Mouse (Mus musculus) CH12.LX (cell line): ENCODE data around the gene Il17f. TPM values are rescaled to one million over a fixed set of nuclear protein-coding genes. Genes with fewer than 3 reads are reported as not detected.
"Not testable (repeated sequence)": the region's sequence is repeated elsewhere in the genome, so short reads cannot be mapped to it uniquely, and the experiment has no call there.

Experiments used
- DNase-seq: peaks from one replicate; pipeline ENCODE4 v3.0.0-alpha.2; 2013; ENCODE audit errors: extremely low read depth
- H3K27ac ChIP-seq: 2 replicates; pipeline ENCODE4 v1.5.1; 2012; ENCODE audit warnings: low read depth, mild to moderate bottlenecking, control low read depth, moderate library complexity; ENCODE audit not compliant: insufficient read depth
- H3K27me3 ChIP-seq: replicated peaks from 2 replicates; pipeline ENCODE3; 2012; ENCODE audit warnings: inconsistent platforms
- H3K36me3 ChIP-seq, 2 experiments: replicated peaks in 1 of 2; 2 replicates each; pipeline versions ENCODE3 to v1.6.1; 2012; ENCODE audit warnings: inconsistent platforms in 1 of 2, low read length in 1 of 2, mild to moderate bottlenecking in 1 of 2, mixed read lengths in 1 of 2, moderate library complexity in 1 of 2; ENCODE audit not compliant: control insufficient read depth in 1 of 2, insufficient read depth in 1 of 2
- H3K4me1 ChIP-seq, 2 experiments: 2 replicates each; pipeline ENCODE4 v1.6.1; 2012; ENCODE audit warnings: inconsistent platforms in 1 of 2, moderate library complexity in 1 of 2; ENCODE audit not compliant: insufficient read depth in 2 of 2, control insufficient read depth in 1 of 2
- H3K4me2 ChIP-seq: 2 replicates; pipeline ENCODE4 v1.6.1; 2012; ENCODE audit warnings: low read depth, mild to moderate bottlenecking, control low read depth; ENCODE audit not compliant: poor library complexity, insufficient read depth, severe bottlenecking
- H3K4me3 ChIP-seq, 3 experiments: fragments of 150-350 bp in 1 of 3; sonication (generic) in 1 of 3; replicated peaks in 1 of 3; 2 replicates each; pipeline versions ENCODE3 to v1.5.1; 2011 to 2012; ENCODE audit warnings: low read depth in 2 of 3, low read length in 2 of 3, mild to moderate bottlenecking in 2 of 3, moderate library complexity in 2 of 3, control low read depth in 1 of 3, improper control_type of control experiment in 1 of 3, inconsistent platforms in 1 of 3, mixed read lengths in 1 of 3; ENCODE audit not compliant: poor library complexity in 1 of 3
- H3K79me2 ChIP-seq: replicated peaks from 2 replicates; pipeline ENCODE4 v1.6.1; 2012; ENCODE audit warnings: mild to moderate bottlenecking, moderate library complexity; ENCODE audit not compliant: control insufficient read depth, poor library complexity, insufficient read depth, severe bottlenecking; ENCODE audit errors: extremely low read depth
- H3K9ac ChIP-seq: 2 replicates; pipeline ENCODE4 v1.6.1; 2012; ENCODE audit warnings: low read depth, mild to moderate bottlenecking, control low read depth, moderate library complexity; ENCODE audit not compliant: insufficient read depth
- H3K9me3 ChIP-seq: replicated peaks from 2 replicates; pipeline ENCODE3; 2012; ENCODE audit warnings: low read length, inconsistent platforms, mixed read lengths
- BHLHE40 ChIP-seq: IDR thresholded peaks from 2 replicates; pipeline ENCODE4 v1.6.1; 2011; ENCODE audit warnings: mild to moderate bottlenecking, low read depth, low read length, improper control_type of control experiment
- CHD1 ChIP-seq: IDR thresholded peaks from 2 replicates; pipeline ENCODE4 v1.6.1; 2012; ENCODE audit warnings: low read depth, low read length, improper control_type of control experiment, inconsistent platforms
- CHD2 ChIP-seq: IDR thresholded peaks from 2 replicates; pipeline ENCODE4 v1.6.1; 2011; ENCODE audit warnings: low read length, improper control_type of control experiment
- CTCF ChIP-seq, 2 experiments: IDR thresholded peaks in 1 of 2; conservative IDR thresholded peaks in 1 of 2; 2 replicates each; pipeline ENCODE4 v1.5.1; 2011 to 2012; ENCODE audit warnings: low read depth in 2 of 2, low read length in 2 of 2, improper control_type of control experiment in 1 of 2, inconsistent platforms in 1 of 2, mild to moderate bottlenecking in 1 of 2, moderate library complexity in 1 of 2
- EP300 ChIP-seq: IDR thresholded peaks from 2 replicates; pipeline ENCODE4 v1.6.1; 2011; ENCODE audit warnings: low read length, improper control_type of control experiment
- HCFC1 ChIP-seq: IDR thresholded peaks from 2 replicates; pipeline ENCODE4 v1.6.1; 2012; ENCODE audit warnings: low read depth, mild to moderate bottlenecking, inconsistent platforms, low read length, improper control_type of control experiment
- KAT2A ChIP-seq: IDR thresholded peaks from 2 replicates; pipeline ENCODE4 v1.6.1; 2012; ENCODE audit warnings: low read length, improper control_type of control experiment, inconsistent platforms; ENCODE audit not compliant: insufficient replicate concordance
- MAZ ChIP-seq: IDR thresholded peaks from 2 replicates; pipeline ENCODE4 v1.6.1; 2012; ENCODE audit warnings: low read depth, mild to moderate bottlenecking, inconsistent platforms, low read length, improper control_type of control experiment, moderate library complexity
- MEF2A ChIP-seq: IDR thresholded peaks from 2 replicates; pipeline ENCODE4 v1.6.1; 2014; ENCODE audit warnings: low read depth, mild to moderate bottlenecking, inconsistent platforms, low read length, improper control_type of control experiment, borderline replicate concordance
- MYC ChIP-seq: IDR thresholded peaks from 2 replicates; pipeline ENCODE4 v1.6.1; 2011; ENCODE audit warnings: low read depth, mild to moderate bottlenecking, improper control_type of control experiment, low read length
- NRF1 ChIP-seq: IDR thresholded peaks from 2 replicates; pipeline ENCODE4 v1.6.1; 2014; ENCODE audit warnings: low read depth, mild to moderate bottlenecking, inconsistent platforms, low read length, improper control_type of control experiment, moderate library complexity
- RCOR1 ChIP-seq: conservative IDR thresholded peaks from 2 replicates; pipeline ENCODE4 v1.6.1; 2012; ENCODE audit warnings: low read depth, mild to moderate bottlenecking, inconsistent platforms, low read length, improper control_type of control experiment
- SIN3A ChIP-seq: IDR thresholded peaks from 2 replicates; pipeline ENCODE4 v1.6.1; 2012; ENCODE audit warnings: low read length, improper control_type of control experiment, inconsistent platforms
- SMC3 ChIP-seq: IDR thresholded peaks from 2 replicates; pipeline ENCODE4 v1.6.1; 2011; ENCODE audit warnings: low read depth, low read length, improper control_type of control experiment
- TCF12 ChIP-seq: IDR thresholded peaks from 2 replicates; pipeline ENCODE4 v1.6.1; 2014; ENCODE audit warnings: low read depth, mild to moderate bottlenecking, inconsistent platforms, low read length, improper control_type of control experiment
- USF2 ChIP-seq: conservative IDR thresholded peaks from 2 replicates; pipeline ENCODE4 v1.6.1; 2011; ENCODE audit warnings: low read depth, low read length, improper control_type of control experiment
- ZNF384 ChIP-seq: IDR thresholded peaks from 2 replicates; pipeline ENCODE4 v1.6.1; 2012; ENCODE audit warnings: low read depth, low read length, improper control_type of control experiment, inconsistent platforms
- dilution Hi-C: fragments of 300-500 bp; cut with MboI; formaldehyde crosslinking; loops from 2 replicates; pipeline ENCODE4 v1.14.3; 2020; ENCODE audit warnings: low sequenced_read_pairs; ENCODE audit not compliant: extremely low pct_unique_long_range_greater_than_20kb, extremely low pct_ligation_motif_present
- in situ Hi-C: fragments of 300-500 bp; cut with MboI; formaldehyde crosslinking; loops from 3 replicates; pipeline ENCODE4 v1.14.3; 2019; ENCODE audit warnings: low sequenced_read_pairs, low pct_ligation_motif_present, low pct_unique_long_range_greater_than_20kb, mixed read lengths
- polyA plus RNA-seq: library from polyadenylated mRNA; unstranded; fragments of >175 nt; gene quantifications from 2 replicates; pipeline ENCODE4 v1.2.1, GENCODE M21; 2012; ENCODE audit warnings: low read depth; ENCODE audit not compliant: insufficient read length
- total RNA-seq, 2 experiments: library from RNA; depleted of rRNA; stranded (reverse); fragments of 300-350 nt in 1 of 2; fragments of >200 nt in 1 of 2; gene quantifications; 2 replicates each; pipeline ENCODE4 v1.2.3; 2012 to 2014

Il17f gene
- total and polyA plus RNA-seq, 3 experiments, result 0.25 to 0.74 (median 0.63) TPM

DNA sequence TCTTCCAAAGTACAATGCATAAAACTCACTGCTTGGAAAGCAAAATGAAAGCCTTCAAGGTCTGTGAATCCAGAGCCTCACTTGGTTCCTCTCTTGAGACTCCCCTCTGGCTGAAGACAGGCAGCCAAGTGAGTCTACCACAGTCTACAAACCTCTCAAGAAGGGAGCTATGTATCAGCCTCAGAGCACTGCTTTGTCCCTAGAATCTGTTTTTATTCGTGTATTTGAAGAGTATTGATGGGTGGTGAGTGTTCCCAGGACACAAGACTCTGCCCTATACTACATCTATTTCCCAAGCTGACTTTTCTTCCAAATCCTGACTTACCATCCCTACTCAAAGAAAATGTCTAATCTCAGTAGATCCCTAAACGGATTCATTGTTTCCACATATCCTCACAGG is 12.1 kb downstream of the Il17f start:
- TF ChIP-seq HCFC1 (no peak), BHLHE40 (no peak), CHD2 (no peak), KAT2A (no peak), CHD1 (no peak), USF2 (no peak), ZNF384 (no peak), SIN3A (no peak), RCOR1 (no peak), MAZ (no peak), CTCF (conservative IDR thresholded peaks at IDR 0.05 in 1 of 2, IDR thresholded peaks at IDR 0.05 in 1 of 2; ENCODE audit: low read depth in 2 of 2, low read length in 2 of 2) (no peak), MYC (no peak), MEF2A (no peak), TCF12 (no peak)
- no peak overlapping the region for H3K4me2 ChIP-seq
- H3K36me3 ChIP-seq, result no peaks in the 10 kb centered on the region
- H3K27me3 ChIP-seq, result no peaks in the 10 kb centered on the region
- no peak overlapping the region for H3K9ac ChIP-seq
- dilution Hi-C loops (no loop called here), in situ Hi-C loops (no loop called here)
- no peaks in the 10 kb centered on the region for H3K4me1 ChIP-seq
- no peak for DNase-seq
- no peaks in the 10 kb centered on the region for H3K9me3 ChIP-seq
- H3K79me2 ChIP-seq, result no peaks in the 10 kb centered on the region
- no peak overlapping the region for H3K4me3 ChIP-seq
- H3K27ac ChIP-seq, result no peak overlapping the region

DNA sequence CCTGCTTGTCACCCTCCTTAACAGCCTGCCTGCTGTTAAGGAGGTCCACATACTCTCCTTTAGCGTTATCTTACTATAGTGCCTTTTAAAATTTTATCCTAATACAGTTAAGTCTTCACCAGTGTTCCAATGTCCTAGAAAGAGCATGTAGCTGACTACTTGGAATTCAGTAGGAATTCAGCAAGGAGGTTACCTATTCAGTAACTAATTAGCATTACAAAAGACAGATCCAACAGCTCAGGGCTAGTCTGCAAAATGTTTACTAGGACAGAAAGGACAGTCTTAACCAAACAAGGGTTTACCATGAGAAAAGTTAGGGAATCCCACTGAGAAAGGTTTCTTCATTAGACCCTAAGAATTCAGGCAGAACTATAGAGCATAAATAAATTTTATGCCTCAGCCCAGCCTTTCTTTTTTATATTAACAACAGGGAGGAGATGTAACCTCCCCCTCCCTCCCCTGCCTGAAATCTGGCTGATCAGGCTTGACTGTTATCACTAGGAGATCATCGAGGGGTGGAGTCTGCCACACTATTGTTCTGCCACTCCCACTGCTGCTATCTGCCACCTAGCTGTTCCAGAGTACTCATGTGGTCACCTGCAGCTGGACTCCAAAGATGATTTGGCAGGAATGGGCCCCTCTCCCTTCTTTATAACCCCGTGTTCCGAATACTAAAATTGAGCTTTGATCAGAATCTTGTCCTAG is 16.2 kb downstream of the Il17f start:
- H3K27me3 ChIP-seq, in situ Hi-C loops, H3K4me3 ChIP-seq, H3K9me3 ChIP-seq, H3K4me2 ChIP-seq, H3K9ac ChIP-seq, H3K36me3 ChIP-seq, dilution Hi-C loops, H3K27ac ChIP-seq, DNase-seq, H3K79me2 ChIP-seq, H3K4me1 ChIP-seq: not testable (repeated sequence)

DNA sequence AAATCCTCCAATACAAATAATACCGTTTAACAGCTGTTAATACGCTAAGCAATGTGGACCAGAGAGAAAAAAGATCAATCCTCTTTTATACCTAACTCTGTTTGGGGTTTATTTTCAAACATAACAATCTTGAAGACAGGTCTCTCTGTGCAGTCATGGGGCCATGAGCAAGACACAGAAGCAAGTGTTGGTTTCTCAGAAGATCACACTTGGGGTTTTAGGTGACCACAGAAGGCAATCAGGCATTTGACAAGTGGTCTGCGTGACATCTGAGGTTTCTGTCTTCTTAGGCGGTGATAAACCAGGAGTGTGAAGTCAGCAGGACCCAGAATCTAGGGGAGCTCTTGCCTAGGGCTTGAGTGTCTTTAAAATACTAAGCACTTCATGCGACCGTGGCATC is 23.9 kb downstream of the Il17f start:
- Histone ChIP-seq H3K27me3 (no peaks in the 10 kb centered on the region), H3K9ac (no peak overlapping the region), H3K79me2 (no peaks in the 10 kb centered on the region), H3K4me2 (no peak overlapping the region)
- in situ Hi-C loops, result no loop called here
- no peak for TF ChIP-seq NRF1
- TF ChIP-seq BHLHE40, result peak; percentile 33; the same call in 1 of the 2 replicates
- TF ChIP-seq CTCF (conservative IDR thresholded peaks at IDR 0.05 in 1 of 2, IDR thresholded peaks at IDR 0.05 in 1 of 2; ENCODE audit: low read depth in 2 of 2, low read length in 2 of 2), result no peak
- TF ChIP-seq EP300, result no peak
- no peak for TF ChIP-seq SMC3
- no peak for TF ChIP-seq CHD2
- TF ChIP-seq, all 38 proteins: peak for 1
- peak; percentile 16 for DNase-seq
- Histone ChIP-seq H3K36me3 (no peaks in the 10 kb centered on the region), H3K9me3 (no peaks in the 10 kb centered on the region), H3K4me1 (peaks cover 0 to 7% of the 10 kb centered on the region in 2 experiments; a peak in 1 of 4 replicates), H3K4me3 (no peak overlapping the region), H3K27ac (no peak overlapping the region)
- dilution Hi-C loops, result no loop called here
